Mouse (Mus musculus) liver, embryonic 14.5 days (tissue): ENCODE data around the gene Slc25a33.
"Not testable (repeated sequence)": the region's sequence is repeated elsewhere in the genome, so short reads cannot be mapped to it uniquely, and the experiment has no call there.

Source experiments
- CTCF ChIP-seq: IDR thresholded peaks from 2 replicates; pipeline ENCODE4 v1.5.1; 2016; ENCODE audit warnings: antibody characterized with exemption, low read depth, control low read depth
- EP300 ChIP-seq: IDR thresholded peaks from 2 replicates; pipeline ENCODE4 v1.6.1; 2016; ENCODE audit warnings: antibody characterized with exemption, low read depth

DNA sequence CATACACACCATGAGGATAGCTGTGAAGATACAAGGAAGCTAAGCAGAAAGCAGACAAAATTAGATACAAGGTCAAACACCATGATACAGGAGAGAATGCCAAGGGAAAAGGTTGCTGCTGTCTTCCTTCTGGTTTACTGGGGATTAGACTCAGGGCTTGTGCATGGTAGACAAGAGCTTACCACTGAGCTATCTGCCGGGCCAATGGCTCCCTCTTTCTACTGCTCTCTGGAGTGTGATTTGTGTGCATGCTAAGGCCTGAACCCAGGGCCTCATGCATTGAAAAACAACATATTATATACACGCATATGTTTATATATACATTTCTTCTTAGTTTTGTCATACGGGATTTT, 24.4 kb downstream of the Slc25a33 start:
- TF ChIP-seq CTCF, EP300: not testable (repeated sequence)
